Mouse (Mus musculus): ENCODE measurements around the gene Serhl. TPM values are rescaled to one million over a fixed set of nuclear protein-coding genes. Genes with fewer than 3 reads are reported as not detected.
"Not testable (repeated sequence)": the region's sequence is repeated elsewhere in the genome, so short reads cannot be mapped to it uniquely, and the experiment has no call there.

Serhl gene
- polyA plus RNA-seq, 3 experiments from 2014 or later = 63.6 to 95.2 (median 80.0) TPM

- ATAC-seq = no peak
Measured at GRCm38 (mm10) chr15:83126582-83126981, 37.3 kb downstream of the Serhl start.

- not testable (repeated sequence) for ATAC-seq
Measured at GRCm38 (mm10) chr15:83127037-83127436, 37.7 kb downstream of the Serhl start.

GRCm38 (mm10) chr15:83129530-83130231 is 40.4 kb downstream of the Serhl start:
- ATAC-seq = no peak

GRCm38 (mm10) chr15:83134671-83135070 is 45.4 kb downstream of the Serhl start:
- ATAC-seq = no peak

GRCm38 (mm10) chr15:83135654-83136053 is 46.3 kb downstream of the Serhl start:
- no peak for ATAC-seq

GRCm38 (mm10) chr15:83142861-83143260 is 53.6 kb downstream of the Serhl start:
- no peak for ATAC-seq

- ATAC-seq = no peak
Measured at GRCm38 (mm10) chr15:83145541-83145940, 56.2 kb downstream of the Serhl start.

GRCm38 (mm10) chr15:83148395-83148794 is 59.1 kb downstream of the Serhl start:
- ATAC-seq = no peak

- peak; percentile 20 for ATAC-seq
Measured at GRCm38 (mm10) chr15:83148801-83149195, 59.5 kb downstream of the Serhl start.

- ATAC-seq = peak; percentile 81
Measured at GRCm38 (mm10) chr15:83149196-83150072, 60.1 kb downstream of the Serhl start, which contains the start of gene Poldip3. TSS of gene Poldip3 (minus strand) at chr15:83149384.

- no peak for ATAC-seq
Measured at GRCm38 (mm10) chr15:83150073-83150442, 60.8 kb downstream of the Serhl start.

GRCm38 (mm10) chr15:83150694-83151093 is 61.4 kb downstream of the Serhl start:
- no peak for ATAC-seq

- no peak for ATAC-seq
Measured at GRCm38 (mm10) chr15:83154309-83154708, 65.0 kb downstream of the Serhl start.

GRCm38 (mm10) chr15:83155672-83156419 is 66.5 kb downstream of the Serhl start:
- ATAC-seq = no peak

- ATAC-seq = no peak
Measured at GRCm38 (mm10) chr15:83156929-83157666, 67.8 kb downstream of the Serhl start.

GRCm38 (mm10) chr15:83157667-83158064 is 68.4 kb downstream of the Serhl start:
- no peak for ATAC-seq

- ATAC-seq = no peak
Measured at GRCm38 (mm10) chr15:83158587-83159160, 69.4 kb downstream of the Serhl start.

GRCm38 (mm10) chr15:83159823-83160222 is 70.5 kb downstream of the Serhl start:
- no peak for ATAC-seq

- no peak for ATAC-seq
Measured at GRCm38 (mm10) chr15:83160561-83160960, 71.3 kb downstream of the Serhl start.

GRCm38 (mm10) chr15:83161062-83161748 is 71.9 kb downstream of the Serhl start:
- no peak for ATAC-seq

GRCm38 (mm10) chr15:83162001-83162400 is 72.7 kb downstream of the Serhl start:
- no peak for ATAC-seq

Data from inflammation-experienced regulatory T-cells, adult 6 months (primary cell).